Mouse (Mus musculus): ENCODE results near the gene Gid8.
A peak's percentile ranks its signal among the peaks of the same experiment; 100 is the strongest.

The Gid8 gene

GRCm38 (mm10) chr2:180709923-180710272 is at the start of gene Gid8, which contains the start of gene Dido1:
Gid8 (plus strand) TSS chr2:180710117.
Dido1 (minus strand) TSS chr2:180709999.
- peak; percentile 90 to 96 for DNase-seq (ENCODE audit: low spot score in 2 of 2)

GRCm38 (mm10) chr2:180660521-180660920 is 49.4 kb upstream of the Gid8 start:
- DNase-seq (ENCODE audit: low spot score in 2 of 2): no peak

GRCm38 (mm10) chr2:180662008-180662407 is 47.9 kb upstream of the Gid8 start:
- DNase-seq (ENCODE audit: low spot score in 2 of 2): no peak

GRCm38 (mm10) chr2:180676706-180677105 is 33.2 kb upstream of the Gid8 start:
- no peak for DNase-seq (ENCODE audit: low spot score in 2 of 2)

GRCm38 (mm10) chr2:180678609-180679140 is 31.2 kb upstream of the Gid8 start:
- peak; percentile 52 to 61 for DNase-seq (ENCODE audit: low spot score in 2 of 2)

GRCm38 (mm10) chr2:180681225-180681624 is 28.7 kb upstream of the Gid8 start:
- DNase-seq (ENCODE audit: low spot score in 2 of 2): no peak

- DNase-seq (ENCODE audit: low spot score in 2 of 2): no peak
These were observed 26.4 kb upstream of the Gid8 start for GRCm38 (mm10) chr2:180683524-180683923.

GRCm38 (mm10) chr2:180684031-180684430 is 25.9 kb upstream of the Gid8 start:
- no peak for DNase-seq (ENCODE audit: low spot score in 2 of 2)

- DNase-seq (ENCODE audit: low spot score in 2 of 2): no peak
These were observed 20.1 kb upstream of the Gid8 start for GRCm38 (mm10) chr2:180689841-180690240.

- no peak for DNase-seq (ENCODE audit: low spot score in 2 of 2)
These were observed 17.3 kb upstream of the Gid8 start for GRCm38 (mm10) chr2:180692630-180693029.

GRCm38 (mm10) chr2:180695176-180695575 is 14.7 kb upstream of the Gid8 start:
- no peak for DNase-seq (ENCODE audit: low spot score in 2 of 2)

GRCm38 (mm10) chr2:180700457-180700856 is 9.5 kb upstream of the Gid8 start:
- DNase-seq (ENCODE audit: low spot score in 2 of 2): no peak

- DNase-seq (ENCODE audit: low spot score in 2 of 2): no peak
These were observed 8.7 kb upstream of the Gid8 start for GRCm38 (mm10) chr2:180701053-180701766.

GRCm38 (mm10) chr2:180701767-180702621 is 7.9 kb upstream of the Gid8 start:
- DNase-seq (ENCODE audit: low spot score in 2 of 2): peak; percentile 81 to 84

GRCm38 (mm10) chr2:180702701-180703149 is 7.2 kb upstream of the Gid8 start:
- no peak for DNase-seq (ENCODE audit: low spot score in 2 of 2)

- DNase-seq (ENCODE audit: low spot score in 2 of 2): no peak
These were observed 6.7 kb upstream of the Gid8 start for GRCm38 (mm10) chr2:180703175-180703574.

- no peak for DNase-seq (ENCODE audit: low spot score in 2 of 2)
These were observed 6.1 kb upstream of the Gid8 start for GRCm38 (mm10) chr2:180703645-180704359.

GRCm38 (mm10) chr2:180704591-180704990 is 5.3 kb upstream of the Gid8 start:
- DNase-seq (ENCODE audit: low spot score in 2 of 2): no peak

- DNase-seq (ENCODE audit: low spot score in 2 of 2): no peak
These were observed 4.9 kb upstream of the Gid8 start for GRCm38 (mm10) chr2:180705066-180705465.

GRCm38 (mm10) chr2:180705975-180706374 is 3.9 kb upstream of the Gid8 start:
- DNase-seq (ENCODE audit: low spot score in 2 of 2): no peak

- DNase-seq (ENCODE audit: low spot score in 2 of 2): no peak
These were observed 644 bp upstream of the Gid8 start for GRCm38 (mm10) chr2:180709023-180709922.

Measured in frontal cortex, postnatal 25 days (tissue).